Comparison of ENCODE assay signal across 16 mouse cellular contexts in genomic region chr9:10170526-10170925, GRCm38 (mm10).
"Had no signal": no experiment of that assay in that cellular context is flagged by ENCODE, and none has a peak within 500 bp of the region (broad histone marks: within the 10 kb centered on the region; RNA-seq: fewer than 3 reads in every experiment).

No protein-coding gene starts in this region.

- H3K9ac ChIP-seq: liver, embryonic 14.5 days; lung, embryonic 14.5 days; midbrain, embryonic 13.5 days; midbrain, embryonic 15.5 days; neural tube, embryonic 13.5 days; stomach, embryonic 15.5 days had no signal

- H3K27ac ChIP-seq: liver, embryonic 14.5 days; midbrain, embryonic 10.5 days; midbrain, embryonic 13.5 days; midbrain, embryonic 15.5 days; neural tube, embryonic 13.5 days; stomach, embryonic 15.5 days; stomach, postnatal 0 days had no signal

- H3K4me3 ChIP-seq: midbrain, embryonic 10.5 days; midbrain, embryonic 13.5 days; midbrain, embryonic 15.5 days; myocyte; neural tube, embryonic 13.5 days; stomach, embryonic 15.5 days had no signal

- ATAC-seq: midbrain, embryonic 13.5 days; midbrain, embryonic 15.5 days had no signal

- H3K36me3 ChIP-seq: midbrain, embryonic 10.5 days; midbrain, embryonic 13.5 days; midbrain, embryonic 15.5 days; neural tube, embryonic 13.5 days; stomach, embryonic 15.5 days had no signal

- H3K27me3 ChIP-seq: midbrain, embryonic 13.5 days; midbrain, embryonic 15.5 days; neural tube, embryonic 13.5 days; stomach, embryonic 15.5 days had no signal

- H3K4me2 ChIP-seq: lung, embryonic 14.5 days; midbrain, embryonic 13.5 days; midbrain, embryonic 15.5 days; neural tube, embryonic 13.5 days; stomach, embryonic 15.5 days had no signal

- H3K4me1 ChIP-seq: midbrain, embryonic 10.5 days; midbrain, embryonic 13.5 days; midbrain, embryonic 15.5 days; neural tube, embryonic 13.5 days; stomach, embryonic 15.5 days had no signal

- DNase-seq: lung, adult 18-20 months; lung, embryonic 14.5 days; lung, postnatal 10 days; lung, postnatal 4 days; right cerebral cortex, postnatal 14 days; thymus, adult 2 months; thymus, postnatal 25 days; thymus, postnatal 4 days had no signal

- H3K9me3 ChIP-seq: midbrain, embryonic 10.5 days; midbrain, embryonic 13.5 days; midbrain, embryonic 15.5 days; neural tube, embryonic 13.5 days; stomach, embryonic 15.5 days had no signal
